Mouse (Mus musculus): ENCODE measurements around the gene Fibcd1.

DNA sequence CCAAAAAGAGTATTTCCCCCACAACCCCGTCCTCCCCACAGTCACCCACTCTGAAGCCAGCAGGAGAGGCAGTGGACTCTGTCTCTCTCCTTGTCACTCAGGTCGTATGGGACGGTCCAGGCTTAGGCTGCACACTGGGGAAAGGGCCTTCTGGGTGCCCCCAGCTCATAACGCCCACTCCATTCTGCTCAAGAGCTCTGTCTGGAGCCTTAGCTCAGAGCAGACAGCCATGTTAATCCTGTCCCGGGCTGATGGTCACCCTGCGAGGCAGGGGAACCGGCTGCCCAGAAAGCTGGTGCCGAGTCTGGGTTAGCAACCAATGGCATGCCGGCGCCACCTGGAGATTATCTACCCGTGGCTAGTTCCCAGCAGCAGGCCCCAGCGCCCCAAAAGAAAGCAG, 12.7 kb upstream of the Fibcd1 start:
- TF ChIP-seq CTCF (IDR thresholded peaks at IDR 0.05; ENCODE audit: control insufficient read depth, insufficient read depth, low read length): no peak
- no peak for TF ChIP-seq POLR2A (IDR thresholded peaks at IDR 0.05; ENCODE audit: borderline replicate concordance, control insufficient read depth, low read depth, low read length)
